Mouse (Mus musculus): Measurements from ENCODE around the gene Ap3b1.
"Not testable (repeated sequence)": the region's sequence is repeated elsewhere in the genome, so short reads cannot be mapped to it uniquely, and the experiment has no call there.

The Ap3b1 gene

GRCm38 (mm10) chr13:94358401-94359265, at the start of gene Ap3b1:
Ap3b1 (plus strand) TSS chr13:94358960.
- peak; percentile 46 for DNase-seq (ENCODE audit: extremely low spot score, low read depth, low spot score)

DNA sequence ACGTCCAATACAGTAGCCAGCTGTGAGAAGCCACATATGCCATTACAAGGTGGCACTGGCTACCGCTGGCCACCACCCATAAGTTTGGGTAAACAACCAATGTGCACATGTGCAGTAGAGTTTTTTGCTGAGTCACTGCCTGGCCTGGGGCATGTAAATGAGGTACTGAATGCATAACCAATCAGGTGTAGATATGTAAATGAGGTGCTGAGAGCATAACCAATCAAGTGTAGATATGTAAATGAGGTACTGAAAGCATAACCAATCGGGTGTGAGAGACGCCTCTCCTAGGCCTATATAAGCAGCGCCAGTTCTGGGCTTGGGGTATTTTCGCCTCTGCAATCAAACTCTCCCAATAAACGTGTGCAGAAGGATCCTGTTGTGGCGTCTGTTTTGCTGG, 45.9 kb upstream of the Ap3b1 start:
- not testable (repeated sequence) for DNase-seq (ENCODE audit: extremely low spot score, low read depth, low spot score)

DNA sequence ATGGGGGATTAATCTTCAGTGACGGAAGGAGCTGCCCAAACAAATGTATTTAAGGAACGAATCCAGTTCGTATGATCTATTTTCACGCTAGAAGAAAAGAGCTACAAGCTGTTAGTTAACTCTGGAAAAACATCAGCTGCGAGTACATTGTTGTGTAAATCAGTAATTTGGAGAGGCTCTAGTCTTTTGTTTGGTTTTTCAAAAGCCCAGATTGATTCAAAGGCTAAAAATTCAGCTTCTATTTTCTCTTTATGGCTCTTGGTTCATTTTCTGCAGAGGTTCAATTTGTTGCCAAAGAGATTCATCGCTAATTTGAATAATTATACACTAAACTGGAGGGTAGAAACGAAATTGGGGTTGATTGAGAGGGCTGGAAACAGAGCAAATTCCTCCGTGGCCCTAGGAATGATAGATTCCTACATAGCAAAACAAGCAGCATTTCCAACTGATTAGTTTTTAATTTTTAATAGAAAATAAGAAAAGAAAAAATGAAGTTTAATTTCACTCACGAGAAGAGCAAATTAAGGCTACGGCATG, 41.7 kb upstream of the Ap3b1 start:
- no peak for DNase-seq (ENCODE audit: extremely low spot score, low read depth, low spot score)

GRCm38 (mm10) chr13:94321094-94321792, 37.5 kb upstream of the Ap3b1 start:
- DNase-seq (ENCODE audit: extremely low spot score, low read depth, low spot score), result no peak

DNA sequence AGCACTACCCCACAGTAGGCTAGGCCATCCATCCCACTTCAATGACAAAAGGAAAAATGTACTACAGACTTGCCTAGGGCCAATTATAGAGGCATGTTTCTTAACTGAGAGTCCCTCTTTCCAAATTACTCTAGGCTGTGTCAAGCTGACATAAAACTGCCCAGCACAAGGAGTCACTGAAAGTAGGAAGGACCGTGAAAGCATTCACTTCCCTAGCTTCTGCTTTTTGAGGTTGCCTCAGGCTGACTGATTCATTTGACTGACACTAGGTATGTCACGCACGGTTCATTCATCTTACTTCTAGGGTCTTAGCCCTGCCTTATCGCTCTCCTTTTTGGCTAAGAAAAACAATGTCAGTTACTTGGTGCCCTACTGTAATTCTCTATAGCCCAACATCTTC, 36.3 kb upstream of the Ap3b1 start:
- no peak for DNase-seq (ENCODE audit: extremely low spot score, low read depth, low spot score)

- no peak for DNase-seq (ENCODE audit: extremely low spot score, low read depth, low spot score)
These were observed 30.7 kb upstream of the Ap3b1 start for GRCm38 (mm10) chr13:94328063-94328462.

- not testable (repeated sequence) for DNase-seq (ENCODE audit: extremely low spot score, low read depth, low spot score)
These were observed 29.8 kb upstream of the Ap3b1 start for GRCm38 (mm10) chr13:94329005-94329404.

DNA sequence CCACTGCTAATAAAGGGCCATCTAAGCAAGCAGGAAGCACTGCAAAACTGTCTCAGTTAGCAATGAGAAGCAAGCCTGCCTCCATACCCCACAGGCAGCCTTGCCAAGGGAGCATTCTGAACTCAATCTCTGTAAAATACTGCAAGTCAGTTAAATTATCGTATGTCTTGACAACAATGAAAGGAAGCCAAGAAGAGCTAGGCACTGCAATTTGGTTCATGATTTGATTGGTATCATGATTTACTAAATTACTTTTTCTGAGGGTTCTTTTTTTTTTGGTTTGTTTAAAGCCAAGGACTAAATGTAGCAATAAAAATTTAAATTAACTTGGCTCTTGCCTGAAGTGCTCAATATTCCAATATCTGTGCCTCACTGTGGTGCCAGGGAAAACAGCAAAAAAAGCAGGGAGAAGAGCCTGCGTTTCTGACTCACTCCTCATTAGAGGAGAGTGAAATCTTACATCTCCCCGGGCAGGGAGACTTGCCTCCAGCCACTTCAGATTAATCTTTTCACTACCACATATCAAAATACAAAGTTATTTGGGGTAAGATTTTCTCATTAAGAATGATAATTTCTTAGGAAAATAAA, 28.3 kb upstream of the Ap3b1 start:
- no peak for DNase-seq (ENCODE audit: extremely low spot score, low read depth, low spot score)

DNA sequence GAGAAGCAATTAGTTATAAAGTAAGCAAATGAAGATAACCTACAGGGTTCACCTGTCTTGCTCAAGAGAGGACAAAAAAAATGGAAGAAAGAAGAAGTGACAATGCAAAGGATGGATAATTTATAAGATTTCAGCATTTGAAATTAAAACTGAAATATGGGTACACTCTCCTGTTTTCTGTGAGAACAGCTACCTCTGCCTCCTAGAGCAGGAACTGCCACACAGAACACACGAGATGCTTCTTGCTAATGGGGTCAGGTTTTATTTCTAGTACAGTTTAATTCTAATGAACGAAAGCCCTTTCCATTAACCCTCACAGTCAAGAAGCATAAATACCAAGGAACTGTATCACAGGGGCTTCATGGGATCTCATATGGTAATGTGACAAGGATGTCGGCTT, 20.4 kb upstream of the Ap3b1 start:
- no peak for DNase-seq (ENCODE audit: extremely low spot score, low read depth, low spot score)

DNA sequence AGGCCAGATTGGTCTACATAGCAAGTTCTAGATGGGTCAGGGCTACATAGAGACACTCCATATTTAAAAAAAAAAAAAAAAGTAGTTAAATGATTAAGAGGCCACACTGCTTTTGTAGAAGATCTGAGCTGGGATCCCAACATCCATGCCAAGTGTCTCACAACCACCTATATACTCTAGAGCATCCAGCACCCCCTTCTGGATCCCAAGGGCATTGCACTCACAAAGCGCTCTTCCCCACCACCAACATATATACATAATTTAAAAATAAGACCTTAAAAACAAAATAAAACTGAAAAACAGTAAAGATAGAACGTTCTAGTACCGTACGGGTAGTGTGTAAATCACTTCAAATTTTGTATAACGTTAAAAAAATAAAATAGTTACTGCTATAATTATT, 15.6 kb upstream of the Ap3b1 start:
- DNase-seq (ENCODE audit: extremely low spot score, low read depth, low spot score), result no peak

GRCm38 (mm10) chr13:94344600-94344999, 14.2 kb upstream of the Ap3b1 start:
- not testable (repeated sequence) for DNase-seq (ENCODE audit: extremely low spot score, low read depth, low spot score)

DNA sequence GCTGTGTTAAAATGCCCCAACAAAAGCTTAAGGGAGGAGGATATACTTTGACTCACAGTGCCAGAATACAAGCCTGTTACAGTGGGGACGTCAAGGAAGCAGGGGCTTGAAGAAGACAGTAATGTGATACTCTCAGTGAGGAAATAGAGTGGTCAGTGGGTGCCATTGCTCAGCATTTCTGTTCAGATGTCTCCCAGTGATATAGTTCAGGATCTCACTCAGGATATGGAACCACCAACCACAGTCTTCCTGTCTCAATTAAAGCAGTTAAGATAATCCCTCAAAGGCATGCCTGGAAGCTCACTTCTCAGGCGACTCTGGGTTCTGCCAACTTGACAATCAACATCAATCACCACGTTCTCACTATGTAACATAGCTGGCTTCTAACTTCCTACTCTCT, 4.2 kb upstream of the Ap3b1 start:
- no peak for DNase-seq (ENCODE audit: extremely low spot score, low read depth, low spot score)

GRCm38 (mm10) chr13:94358101-94358400, 709 bp upstream of the Ap3b1 start:
- no peak for DNase-seq (ENCODE audit: extremely low spot score, low read depth, low spot score)

GRCm38 (mm10) chr13:94359282-94359920, 641 bp downstream of the Ap3b1 start:
- DNase-seq (ENCODE audit: extremely low spot score, low read depth, low spot score), result no peak

GRCm38 (mm10) chr13:94361013-94361580, 2.3 kb downstream of the Ap3b1 start:
- not testable (repeated sequence) for DNase-seq (ENCODE audit: extremely low spot score, low read depth, low spot score)

DNA sequence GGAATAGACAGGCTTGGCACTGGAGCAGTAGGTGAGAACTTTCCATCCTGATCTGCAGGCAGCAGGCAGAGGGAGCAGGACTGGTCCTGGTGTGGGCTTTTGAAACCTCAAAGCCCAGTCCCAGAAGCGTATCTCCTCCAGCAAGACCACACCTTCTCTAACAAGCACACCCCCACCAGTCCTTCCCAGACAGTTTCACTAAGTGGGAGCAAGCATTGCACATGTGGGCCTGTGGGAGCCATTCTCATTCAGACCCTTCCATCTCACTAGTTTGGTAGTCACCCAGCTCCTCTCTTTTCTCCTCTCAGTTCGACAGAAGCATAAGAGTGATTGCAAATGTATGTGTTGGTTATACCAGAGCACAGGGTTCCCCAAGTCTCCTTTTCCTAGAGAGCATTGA, 5.6 kb downstream of the Ap3b1 start:
- DNase-seq (ENCODE audit: extremely low spot score, low read depth, low spot score), result no peak

- DNase-seq (ENCODE audit: extremely low spot score, low read depth, low spot score), result no peak
These were observed 6.5 kb downstream of the Ap3b1 start for GRCm38 (mm10) chr13:94365108-94365907.

DNA sequence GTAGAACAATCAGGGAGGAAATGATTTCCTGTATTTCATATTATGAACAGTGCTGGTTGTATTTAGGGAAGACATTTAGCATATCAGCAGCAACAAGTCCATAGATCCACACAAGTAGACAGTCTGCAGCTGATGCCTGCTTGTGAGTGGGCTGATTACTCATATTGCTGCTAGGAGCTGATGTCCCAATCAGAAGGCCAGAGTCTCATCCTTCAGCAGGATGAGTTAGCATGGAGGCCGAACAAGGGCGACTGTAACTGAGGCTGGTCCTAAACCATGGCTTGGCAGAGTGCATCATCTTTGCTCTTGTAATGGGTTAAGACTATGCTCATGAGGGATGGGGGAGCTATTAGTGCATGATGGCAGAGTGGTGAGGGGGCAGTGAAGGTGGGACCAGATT, 9.1 kb downstream of the Ap3b1 start:
- DNase-seq (ENCODE audit: extremely low spot score, low read depth, low spot score), result no peak

DNA sequence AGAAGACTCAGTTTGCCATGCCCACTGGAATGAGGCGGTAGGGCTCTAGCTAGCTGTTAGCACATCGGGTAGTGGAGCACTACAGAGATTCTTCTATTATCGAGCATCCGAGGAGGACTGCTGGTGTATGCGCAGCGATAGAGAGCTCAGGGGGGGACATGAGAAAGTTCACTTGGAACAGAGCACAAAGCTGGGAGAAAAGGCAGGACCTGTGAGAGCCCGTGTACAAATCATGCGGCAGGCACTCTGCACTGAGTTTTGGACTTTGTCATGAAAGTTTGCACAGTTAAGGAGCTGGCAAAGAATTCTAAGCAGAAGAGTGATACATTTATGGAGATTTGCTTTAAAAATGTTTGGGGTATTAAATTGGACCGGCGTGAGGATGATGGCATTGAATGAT, 11.8 kb downstream of the Ap3b1 start:
- DNase-seq (ENCODE audit: extremely low spot score, low read depth, low spot score), result no peak

- DNase-seq (ENCODE audit: extremely low spot score, low read depth, low spot score), result no peak
These were observed 13.3 kb downstream of the Ap3b1 start for GRCm38 (mm10) chr13:94372066-94372465.
